Mouse (Mus musculus) kidney, adult 2 months (tissue): ENCODE data around the gene Aanat.

Experiments used
- CTCF ChIP-seq: fragments of 200-500 bp; conservative IDR thresholded peaks from 2 replicates; pipeline ENCODE4 v1.5.1; 2011; ENCODE audit warnings: low read depth, mild to moderate bottlenecking, control low read depth, low read length, moderate library complexity, mixed read lengths; ENCODE audit not compliant: insufficient read depth, insufficient read length
- POLR2A ChIP-seq: fragments of 200-500 bp; IDR thresholded peaks from one replicate; pipeline ENCODE4 v1.6.1; 2011; ENCODE audit warnings: low read depth, low read length, control low read depth

DNA sequence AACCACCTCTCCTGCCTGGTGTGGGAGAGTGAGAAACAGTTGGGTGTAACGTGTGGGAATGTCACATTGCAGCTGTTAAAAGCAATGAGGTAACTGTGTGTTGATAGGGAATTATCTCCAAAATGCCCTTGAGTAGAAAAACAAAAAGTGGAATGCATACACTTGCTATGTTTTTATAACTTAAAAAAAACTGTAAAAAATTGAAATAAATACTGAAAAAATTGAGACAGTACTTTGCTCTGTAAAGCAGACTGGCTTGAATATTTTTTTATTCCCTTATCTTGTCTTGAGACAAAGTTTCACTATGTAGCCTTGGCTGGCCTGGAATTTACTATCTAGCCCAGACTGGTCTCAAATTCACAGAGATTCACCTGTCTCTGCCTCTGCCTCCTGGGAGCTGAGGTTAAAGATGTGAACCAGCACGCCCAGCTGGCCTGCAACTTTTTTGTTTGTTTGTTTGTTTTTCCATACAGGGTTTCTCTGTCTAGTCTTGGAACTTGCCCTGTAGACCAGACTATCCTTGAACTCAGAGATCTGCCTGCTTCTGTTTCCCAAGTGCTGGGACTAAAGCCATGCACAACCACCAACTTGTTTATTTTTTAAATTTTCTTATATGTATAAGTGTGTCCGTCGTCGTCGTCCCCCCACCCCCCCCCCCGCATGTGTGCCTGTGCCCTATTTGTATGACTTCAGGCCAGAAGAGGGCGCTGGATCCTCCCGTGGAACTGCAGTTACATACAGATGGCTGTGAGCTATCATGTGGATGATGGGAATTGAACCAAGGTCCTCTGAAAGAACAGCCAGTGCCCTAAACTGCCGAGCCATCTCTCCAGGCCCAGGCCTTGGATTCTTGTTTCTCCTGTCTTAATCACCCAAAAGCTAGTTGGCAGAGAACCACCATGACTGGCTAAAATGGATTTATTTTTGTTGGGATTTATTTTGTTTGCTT, 41.1 kb downstream of the Aanat start:
- TF ChIP-seq CTCF: peak; percentile 40; the same call in 1 of the 2 replicates
- TF ChIP-seq POLR2A: no peak
